Mouse (Mus musculus) gonadal fat pad, adult 2 months (tissue): ENCODE results near the gene Cbx7. TPM values are rescaled to one million over a fixed set of nuclear protein-coding genes. Genes with fewer than 3 reads are reported as not detected.
A peak's percentile ranks its signal among the peaks of the same experiment; 100 is the strongest.
"Not testable (repeated sequence)": the region's sequence is repeated elsewhere in the genome, so short reads cannot be mapped to it uniquely, and the experiment has no call there.

Experiments used
- DNase-seq: peaks from one replicate; pipeline ENCODE4 v3.0.0-alpha.2; 2012; ENCODE audit warnings: low read depth
- polyA plus RNA-seq: library from polyadenylated mRNA; depleted of rRNA; stranded (reverse); fragments of >200 nt; gene quantifications from 2 replicates; pipeline ENCODE4 v1.2.3, GENCODE M21; 2012

Cbx7 gene
- polyA plus RNA-seq, 1 experiment: 27.2 TPM

DNA sequence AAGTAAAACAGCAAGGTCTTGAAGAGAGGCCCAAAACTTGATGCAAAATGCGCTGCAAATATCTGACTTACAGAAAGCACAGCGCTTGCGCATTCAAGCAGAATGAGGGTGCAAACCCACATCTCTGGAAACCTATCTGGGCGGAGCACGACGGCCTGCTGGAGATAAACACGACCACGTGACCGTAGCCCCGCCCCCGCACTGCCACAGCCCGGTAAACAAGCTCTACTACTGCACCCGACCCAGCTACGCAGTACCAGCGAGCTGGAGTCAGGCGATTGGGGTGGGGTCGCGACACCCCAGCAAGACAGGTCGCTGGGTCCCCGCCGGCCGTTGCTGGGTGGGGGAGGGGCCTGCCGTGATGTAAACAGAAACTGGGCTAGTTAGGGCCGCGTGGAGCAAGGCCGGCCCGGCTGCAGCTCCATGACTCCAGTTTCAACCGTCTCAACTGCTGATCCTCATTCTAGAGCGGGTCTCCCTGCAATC is 43.2 kb downstream of the Cbx7 start:
- DNase-seq: no peak

DNA sequence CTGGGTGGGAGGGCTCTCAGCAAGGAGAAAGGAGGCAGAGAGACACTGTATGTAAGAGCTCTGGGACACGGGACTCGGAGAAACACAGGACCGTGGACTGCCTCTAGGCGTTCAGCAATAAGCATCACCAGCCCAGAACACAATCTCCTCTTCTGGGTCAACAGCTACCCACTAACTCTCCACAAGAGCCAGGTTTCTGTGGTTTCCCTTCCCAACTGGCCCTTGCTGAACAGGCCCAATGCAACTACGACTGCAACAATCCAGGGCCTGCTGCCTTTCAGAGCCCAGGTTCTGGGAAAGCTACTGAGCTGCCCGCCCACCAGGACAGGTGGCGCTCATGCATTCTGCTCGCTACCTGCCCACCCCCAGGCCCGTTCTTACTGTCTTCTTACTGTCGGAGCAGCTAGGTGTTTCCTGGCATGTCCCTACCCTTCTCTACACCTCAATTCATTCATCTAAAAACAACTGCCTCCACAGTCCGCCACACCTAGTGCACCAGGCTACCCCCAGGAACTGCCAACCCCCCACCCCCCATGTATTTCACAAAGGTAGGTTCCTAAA is 44.0 kb downstream of the Cbx7 start:
- DNase-seq: no peak

DNA sequence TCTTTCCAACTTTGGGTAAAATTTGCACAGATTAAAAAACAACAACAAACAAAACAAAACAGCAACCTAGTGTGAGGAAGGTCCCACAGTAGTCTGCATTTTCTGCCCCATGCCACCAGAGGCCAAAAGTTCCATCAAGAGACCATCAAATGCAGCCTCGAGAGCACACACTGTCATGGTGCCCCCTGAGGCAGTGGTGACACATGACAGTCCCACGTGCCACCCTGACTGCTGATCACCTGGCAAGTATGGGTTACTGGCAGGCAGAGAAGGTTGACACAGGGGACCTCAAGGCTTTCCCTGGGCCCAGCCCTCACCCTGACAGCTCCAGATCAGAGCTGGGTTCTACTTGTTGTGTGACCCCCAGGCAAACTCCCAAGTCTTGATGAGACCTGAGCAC is 51.1 kb downstream of the Cbx7 start:
- no peak for DNase-seq

DNA sequence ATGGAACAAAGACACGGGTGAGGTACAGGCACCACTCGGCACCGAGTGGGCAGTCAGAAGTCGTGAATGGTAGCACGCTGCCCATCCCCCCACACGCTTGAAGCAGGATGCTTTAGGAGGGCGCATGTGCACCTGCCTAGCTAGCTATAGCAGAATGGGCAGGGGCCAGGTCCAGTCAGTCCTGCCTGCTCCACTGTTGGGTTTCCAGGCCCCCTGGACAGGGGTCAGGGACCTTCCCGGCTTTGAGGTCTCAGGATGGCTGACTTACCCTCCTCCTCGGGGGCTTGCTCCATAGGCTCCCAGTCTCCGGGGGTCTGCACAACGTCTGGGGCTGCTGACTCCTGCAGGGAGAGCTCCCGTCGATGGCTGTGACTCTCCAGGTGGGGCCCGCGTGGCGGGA is 52.4 kb downstream of the Cbx7 start:
- no peak for DNase-seq

DNA sequence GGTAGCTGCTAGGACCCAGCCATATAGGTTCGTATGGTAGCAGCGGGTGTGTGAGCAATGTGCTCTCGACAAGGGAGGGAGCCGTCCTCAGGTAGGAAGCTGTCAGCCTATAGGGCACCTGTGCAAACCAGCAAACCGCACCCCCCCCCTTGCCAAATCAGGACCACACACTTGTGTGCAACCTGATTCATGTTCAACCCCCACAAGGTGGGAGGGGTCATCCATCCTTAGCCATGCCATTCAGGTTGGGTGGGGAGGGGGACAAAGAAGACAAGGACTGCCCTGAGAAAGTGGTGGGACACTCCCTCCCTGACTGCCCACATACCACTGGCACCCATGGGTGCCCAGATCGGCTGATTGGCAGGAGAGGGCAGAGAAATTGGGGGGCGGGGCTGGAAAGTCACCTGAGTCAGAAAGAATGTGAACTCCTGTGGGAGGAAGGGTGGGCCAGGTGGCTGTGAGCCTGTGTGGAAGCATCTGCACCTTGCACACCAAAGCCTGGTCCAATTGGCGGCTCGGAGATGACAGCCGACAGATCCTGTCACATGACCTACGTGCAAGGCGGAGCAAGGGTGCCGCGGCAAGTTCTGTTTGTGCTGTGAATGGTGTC is 53.7 kb downstream of the Cbx7 start:
- DNase-seq: no peak

DNA sequence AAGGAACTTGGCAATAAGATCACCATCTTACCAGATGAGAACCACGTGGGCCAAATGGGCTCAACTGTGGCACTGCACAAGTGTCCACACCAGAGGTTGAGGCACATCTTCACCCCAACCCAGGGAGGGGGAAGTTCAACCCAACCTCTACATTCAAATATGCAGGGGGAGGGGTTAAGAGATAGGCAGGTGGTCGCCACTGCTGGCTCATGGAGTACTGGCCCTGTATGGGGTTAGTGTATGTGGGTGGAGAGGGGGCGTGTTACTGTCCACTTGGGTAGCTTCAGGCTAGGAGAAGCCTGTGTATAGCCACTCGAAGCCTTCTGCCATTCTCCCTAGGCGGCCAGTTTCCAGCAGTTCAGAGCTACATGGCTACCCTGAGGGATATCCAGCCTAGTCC is 54.8 kb downstream of the Cbx7 start:
- DNase-seq: no peak

DNA sequence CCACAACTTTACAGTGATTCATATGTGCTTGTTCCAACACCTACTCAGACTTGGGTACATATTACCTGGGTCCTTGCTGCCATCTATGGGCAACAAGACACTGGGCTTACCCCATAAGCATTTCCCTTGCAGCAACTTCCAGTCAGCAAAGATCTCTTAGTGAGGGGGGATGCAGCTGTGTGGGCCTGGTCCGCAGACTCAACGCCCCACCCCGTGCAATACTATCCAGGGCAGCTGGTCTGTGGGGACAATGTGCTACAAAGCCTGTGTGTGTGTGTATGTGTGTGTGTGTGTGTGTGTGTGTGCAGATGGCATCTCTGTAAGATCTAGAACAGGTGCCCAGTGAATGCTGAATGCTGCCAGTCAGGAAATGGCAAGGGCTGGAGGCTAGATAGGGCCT is 56.6 kb downstream of the Cbx7 start:
- DNase-seq: no peak

DNA sequence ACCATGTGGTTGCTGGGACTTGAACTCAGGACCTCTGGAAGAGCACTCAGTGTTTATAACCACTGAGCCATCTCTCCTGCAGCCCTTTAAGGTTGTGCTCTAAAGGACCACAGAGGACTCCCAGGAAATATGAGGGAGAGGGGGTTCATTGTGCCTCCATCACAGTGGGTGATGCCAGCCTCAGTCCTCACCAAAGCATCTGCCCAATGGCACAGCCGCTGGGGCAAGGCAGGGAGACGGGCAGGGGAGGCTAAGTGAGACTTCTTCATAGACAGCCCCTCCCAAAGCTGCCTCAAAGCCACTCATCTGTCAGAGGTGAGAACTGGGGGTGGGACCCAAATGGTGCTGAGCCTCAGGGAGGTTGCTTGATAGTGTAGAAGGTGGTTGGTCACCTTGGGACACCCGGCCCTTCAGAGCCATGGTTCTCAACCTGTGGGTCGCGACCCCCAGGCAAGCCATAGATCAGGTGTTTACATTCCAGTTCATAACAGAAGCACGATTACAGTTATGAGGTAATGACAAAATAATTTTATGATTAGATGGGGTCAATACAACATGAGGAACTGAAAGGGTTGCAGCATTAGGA is 57.1 kb downstream of the Cbx7 start:
- DNase-seq: no peak

DNA sequence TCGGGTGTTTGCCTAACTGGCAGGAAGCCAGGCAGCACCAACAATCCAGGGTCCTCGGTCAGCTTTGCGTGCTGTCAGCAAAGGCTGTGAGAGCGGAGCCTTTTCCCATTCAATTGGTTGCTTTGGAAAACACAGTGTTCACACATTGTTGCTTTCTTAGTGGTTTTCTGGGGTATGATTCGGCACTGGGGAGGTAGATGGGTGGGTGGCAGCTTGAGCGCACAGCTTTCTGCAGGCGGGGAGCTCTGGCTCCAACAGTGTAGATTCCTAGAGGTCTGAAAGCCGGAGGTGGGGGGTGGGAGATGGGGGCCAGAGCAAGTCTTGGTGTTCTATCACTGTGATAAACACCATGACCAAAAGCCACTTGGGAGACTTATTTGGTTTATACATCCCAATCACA is 59.6 kb downstream of the Cbx7 start:
- DNase-seq: no peak

DNA sequence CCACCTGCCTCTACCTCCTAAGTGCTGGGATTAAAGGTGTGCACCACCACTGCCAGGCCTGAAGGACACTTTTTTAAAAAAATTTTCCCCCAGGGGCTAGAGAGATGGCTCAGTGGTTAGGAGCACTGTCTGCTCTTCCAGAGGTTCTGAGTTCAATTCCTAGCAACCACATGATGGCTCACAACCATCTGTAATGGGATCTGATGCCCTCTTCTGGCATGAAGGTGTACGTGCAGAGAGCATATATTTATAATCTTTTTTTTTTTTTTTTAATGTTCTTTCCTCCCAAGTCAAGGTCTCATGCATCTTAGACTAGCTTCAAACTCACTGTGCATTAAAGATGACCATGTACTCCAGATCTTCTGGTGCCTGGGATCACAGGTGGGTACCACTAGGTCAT is 60.1 kb downstream of the Cbx7 start:
- DNase-seq: not testable (repeated sequence)

DNA sequence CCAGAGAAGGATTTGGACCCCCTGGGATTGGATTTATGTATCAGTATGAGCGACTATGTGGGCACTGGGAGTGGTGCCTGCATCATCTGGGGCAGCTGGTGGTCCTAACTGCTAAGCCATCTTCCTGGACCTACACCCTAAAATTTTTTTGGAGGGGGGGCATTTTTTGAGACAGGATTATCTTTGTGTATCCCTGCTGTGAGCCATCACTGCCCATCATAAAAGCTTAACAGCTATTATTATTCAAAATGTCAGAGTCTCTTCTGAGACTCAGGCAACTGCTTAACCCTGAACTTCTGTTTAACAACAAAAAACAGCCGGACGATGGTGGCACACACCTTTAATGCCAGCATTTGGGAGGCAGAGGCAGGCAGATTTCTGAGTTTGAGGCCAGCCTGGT is 61.9 kb downstream of the Cbx7 start:
- DNase-seq: not testable (repeated sequence)

DNA sequence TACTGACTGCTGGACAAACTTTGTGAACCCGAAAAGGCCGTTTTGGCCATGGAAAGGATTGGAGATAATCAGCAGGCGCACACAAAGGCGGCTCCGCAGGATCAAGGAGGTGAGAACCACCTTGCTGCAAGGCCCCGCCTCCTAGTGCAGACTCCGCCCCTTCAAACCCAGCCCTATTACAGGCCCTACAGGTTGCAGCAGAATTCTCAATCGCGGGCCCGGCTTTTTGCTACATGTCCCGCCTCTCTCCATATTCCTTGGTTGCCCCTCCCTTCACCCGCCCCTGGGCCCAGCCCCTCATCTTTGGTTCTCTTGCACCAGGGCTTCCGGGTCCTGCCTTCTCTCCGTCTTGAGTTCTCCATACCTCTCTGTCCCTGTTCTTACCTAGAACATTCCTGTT is 64.1 kb downstream of the Cbx7 start:
- DNase-seq: no peak

DNA sequence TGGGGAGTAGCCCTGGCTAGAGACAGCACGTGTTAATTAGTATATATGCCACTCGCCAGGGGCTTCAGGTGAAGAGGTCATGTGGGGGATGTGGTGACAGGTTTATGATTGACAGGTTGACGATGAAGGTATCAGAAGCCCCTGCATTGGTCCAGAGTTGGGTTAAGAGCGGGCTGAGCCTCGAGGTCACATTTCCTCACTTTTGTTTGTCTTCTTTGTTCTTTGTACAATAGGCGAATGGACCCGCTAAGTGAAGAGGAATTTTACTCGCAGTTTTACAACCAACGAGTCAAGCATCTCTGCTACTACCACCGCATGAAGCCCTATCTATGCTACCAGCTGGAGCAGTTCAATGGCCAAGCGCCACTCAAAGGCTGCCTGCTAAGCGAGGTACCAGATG is 65.7 kb downstream of the Cbx7 start:
- DNase-seq: no peak

DNA sequence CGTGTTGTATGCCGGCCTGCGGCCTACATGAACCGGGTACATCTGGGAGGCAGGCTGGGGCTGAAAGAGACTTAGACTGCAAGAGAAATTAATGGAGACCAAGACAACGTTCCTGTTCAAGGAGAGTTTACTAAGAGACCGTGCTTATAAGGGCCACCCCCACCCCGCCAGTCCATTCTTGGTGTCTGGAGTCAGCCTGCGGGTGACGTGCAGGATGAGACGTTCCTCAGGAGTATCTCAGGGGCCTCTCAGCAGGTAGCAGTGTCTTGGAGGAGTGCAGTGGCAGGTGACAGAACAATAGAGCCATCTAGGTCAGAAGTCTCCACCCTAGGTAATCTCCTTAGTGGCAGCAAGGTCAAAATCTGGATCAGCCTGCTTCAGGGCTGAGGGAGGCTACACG is 66.2 kb downstream of the Cbx7 start:
- DNase-seq: not testable (repeated sequence)

DNA sequence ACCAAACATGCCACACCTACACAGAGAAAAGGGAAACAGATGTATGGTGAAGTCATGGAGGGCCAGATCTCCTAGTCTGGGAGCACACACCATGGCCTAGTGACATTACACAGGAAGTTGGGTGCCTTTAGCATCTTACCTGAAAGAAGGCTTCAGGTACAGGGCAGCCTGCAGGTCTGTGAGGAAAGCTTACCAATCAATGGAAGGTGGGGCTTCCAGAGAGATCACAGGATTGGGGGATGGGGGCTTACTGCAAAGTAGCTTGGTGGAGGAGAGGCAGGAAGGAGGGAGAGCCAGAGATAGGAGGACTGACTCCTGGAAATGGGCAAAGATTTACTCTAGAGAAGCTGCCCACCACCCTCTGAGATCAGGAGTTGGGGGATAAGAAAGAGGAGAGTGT is 67.0 kb downstream of the Cbx7 start:
- DNase-seq: no peak

DNA sequence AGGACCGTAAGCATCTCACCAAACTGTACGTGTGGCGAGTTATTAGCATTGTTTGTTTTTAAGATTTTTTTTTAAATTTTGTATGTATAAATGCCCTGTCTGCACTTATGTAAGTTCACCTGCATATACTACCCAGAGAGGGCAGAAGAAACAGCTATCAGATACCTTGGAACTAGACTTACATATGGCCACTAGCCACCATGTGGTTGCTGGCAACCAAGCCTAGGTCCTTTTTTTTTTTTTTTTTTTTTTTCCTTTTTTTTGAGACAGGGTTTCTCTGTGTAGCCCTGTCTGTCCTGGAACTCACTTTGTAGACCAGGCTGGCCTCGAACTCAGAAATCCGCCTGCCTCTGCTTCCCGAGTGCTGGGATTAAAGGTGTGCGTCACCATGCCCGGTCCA is 67.8 kb downstream of the Cbx7 start:
- DNase-seq: not testable (repeated sequence)

DNA sequence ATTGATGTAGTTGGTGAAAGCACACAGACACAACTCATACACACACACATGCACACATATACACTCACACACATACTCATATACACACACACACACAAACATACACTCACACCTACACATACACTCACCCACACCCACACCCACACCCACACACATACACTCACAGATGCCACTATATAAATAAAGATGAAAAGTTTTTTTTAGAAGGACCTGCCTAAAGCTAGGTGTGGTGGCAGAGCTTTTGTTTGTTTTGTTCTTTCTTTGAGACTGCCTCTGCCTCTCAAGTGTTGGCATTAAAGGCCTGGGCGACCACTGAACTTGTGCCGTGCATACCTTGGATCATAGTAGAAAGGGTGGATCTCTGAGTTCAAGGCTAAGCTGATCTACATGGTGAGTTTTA is 69.5 kb downstream of the Cbx7 start:
- DNase-seq: no peak

DNA sequence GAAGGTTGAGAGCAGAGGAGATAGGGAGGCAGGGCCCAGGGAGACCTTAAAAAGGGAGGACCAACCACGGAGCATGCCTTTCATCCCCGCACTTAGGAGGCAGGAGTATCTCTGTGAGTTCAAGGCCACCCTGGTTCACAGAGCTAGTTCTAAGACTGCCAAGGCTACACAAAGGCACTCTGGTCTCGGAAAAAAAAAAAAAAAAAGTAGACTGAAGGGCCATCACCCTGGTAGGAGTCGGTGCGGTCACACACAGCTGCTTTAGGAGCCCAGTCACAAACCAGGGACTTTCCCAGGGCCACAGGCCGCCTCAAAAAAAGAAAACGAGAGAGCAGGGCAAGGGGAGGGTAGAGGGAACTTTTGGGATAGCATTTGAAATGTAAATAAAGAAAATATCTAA is 70.2 kb downstream of the Cbx7 start:
- DNase-seq: no peak

DNA sequence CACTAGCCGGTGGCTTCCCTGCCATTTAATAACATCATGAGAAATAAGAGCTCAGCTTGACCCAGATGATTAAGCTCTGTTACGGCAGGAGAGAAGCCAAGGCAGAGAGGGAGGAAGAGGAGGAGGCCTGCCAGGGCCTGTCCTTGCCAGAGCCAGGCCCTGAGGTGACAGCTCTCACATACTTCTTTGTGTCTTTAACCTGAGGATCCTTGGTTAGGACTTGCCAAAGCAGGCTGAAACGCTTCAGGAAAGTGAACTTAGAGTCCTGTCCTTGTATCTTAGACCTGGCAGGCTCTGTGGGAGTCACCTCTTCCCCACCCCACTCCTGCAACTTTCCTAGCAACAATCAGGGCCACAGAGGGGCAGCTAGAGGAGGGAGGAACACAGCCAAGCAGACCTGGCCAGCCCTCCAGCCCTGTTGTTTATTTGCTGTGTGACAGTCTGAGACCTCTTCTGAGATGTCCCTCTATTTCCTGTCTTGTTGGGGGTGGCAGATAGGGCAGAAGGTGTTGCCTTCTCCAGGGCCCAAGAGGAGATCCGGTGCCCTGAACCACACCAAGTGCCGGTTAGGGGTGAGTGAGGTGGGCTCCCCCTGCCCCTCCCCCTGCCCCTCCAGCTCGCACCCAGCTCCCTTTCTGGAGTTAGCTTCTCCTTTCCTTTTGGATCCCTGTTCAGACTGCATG is 71.0 kb downstream of the Cbx7 start:
- peak; percentile 99 for DNase-seq

DNA sequence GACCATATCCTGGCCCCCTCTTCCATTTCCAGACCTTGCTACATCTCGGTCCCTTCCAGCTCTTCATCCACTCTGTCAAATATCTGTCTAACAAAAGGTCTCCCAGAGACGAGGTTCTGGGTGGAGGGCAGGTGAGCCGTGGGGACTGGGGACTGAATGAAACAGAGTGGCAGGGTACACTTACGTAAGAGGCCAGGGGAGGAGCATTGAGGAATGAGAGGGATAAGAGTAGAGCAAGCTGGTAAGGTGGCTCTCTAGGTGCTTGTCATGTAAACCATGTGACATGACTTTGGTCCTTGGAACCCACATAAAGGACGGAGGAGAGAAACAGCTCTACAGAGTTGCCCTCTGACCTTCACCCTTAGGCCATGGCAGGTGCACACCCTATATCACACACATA is 71.9 kb downstream of the Cbx7 start:
- no peak for DNase-seq

DNA sequence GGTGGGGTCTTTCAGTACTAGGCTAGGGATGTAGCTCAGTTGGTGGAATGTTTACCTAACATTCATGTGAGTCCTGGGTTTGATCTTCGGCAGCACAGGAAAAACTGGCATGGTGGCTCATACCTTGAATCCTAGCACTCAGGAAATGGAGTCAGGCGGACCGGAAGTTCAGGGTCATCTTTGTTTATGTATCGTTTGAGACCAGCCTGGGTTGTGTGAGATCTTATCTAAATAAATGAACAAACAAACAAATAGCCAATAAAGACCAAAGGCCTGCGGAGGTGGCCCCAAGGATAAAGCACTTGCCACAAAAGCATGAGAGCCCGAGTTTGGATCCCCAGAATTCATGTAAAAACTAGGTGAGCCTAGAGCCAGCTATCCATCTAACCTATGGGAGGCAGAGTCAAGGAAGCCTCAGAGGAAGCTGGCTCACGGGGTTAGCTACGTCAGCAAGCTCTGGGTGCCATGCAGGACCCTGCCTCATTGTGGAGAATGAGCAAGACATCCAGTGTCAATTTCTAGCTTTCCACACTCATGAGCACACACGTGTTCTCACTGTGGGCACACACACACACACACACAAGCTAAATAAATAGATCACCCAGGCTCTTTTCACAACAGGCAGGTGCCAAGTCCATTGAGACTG is 74.7 kb downstream of the Cbx7 start:
- DNase-seq: no peak

DNA sequence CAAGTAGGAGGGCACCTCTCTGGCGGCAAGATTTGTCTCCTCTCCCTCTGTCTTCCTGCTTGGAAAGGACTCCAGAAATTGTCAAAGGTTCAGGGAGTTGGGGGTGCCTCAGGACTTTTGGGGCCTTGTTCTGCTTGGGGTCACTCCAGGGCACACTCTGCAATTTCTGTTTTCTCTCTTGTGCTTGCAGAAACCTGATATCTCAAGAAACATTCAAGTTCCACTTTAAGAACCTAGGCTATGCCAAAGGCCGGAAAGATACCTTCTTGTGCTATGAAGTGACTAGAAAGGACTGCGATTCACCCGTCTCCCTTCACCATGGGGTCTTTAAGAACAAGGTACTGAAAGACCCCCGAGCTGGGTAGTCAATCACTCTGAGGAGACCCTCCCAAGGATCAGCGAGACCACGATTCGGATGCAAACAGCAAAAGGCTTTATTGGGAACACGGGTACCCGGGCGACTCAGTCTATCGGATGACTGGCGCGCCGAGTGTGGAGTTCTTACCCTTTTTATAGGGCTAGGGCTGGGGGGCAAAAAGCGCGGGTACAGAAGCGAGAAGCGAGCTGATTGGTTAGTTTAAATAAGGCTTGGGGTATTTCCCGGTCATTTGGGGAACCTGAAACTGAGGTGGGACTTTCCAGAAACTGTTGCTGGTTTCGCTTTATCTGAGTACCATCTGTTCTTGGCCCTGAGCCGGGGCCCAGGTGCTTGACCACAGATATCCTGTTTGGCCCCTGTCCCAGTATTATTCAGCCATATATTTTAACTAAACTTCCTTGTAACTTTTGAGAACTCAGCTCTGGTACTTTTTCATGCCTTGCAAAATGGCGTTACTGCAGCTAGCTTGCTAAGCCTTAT is 75.5 kb downstream of the Cbx7 start:
- DNase-seq: not testable (repeated sequence)
